Mouse (Mus musculus) bone marrow macrophage, adult 2 months (primary cell): ENCODE measurements around the gene Gm8122. TPM values are rescaled to one million over a fixed set of nuclear protein-coding genes. Genes with fewer than 3 reads are reported as not detected.

ENCODE experiments used
- polyA plus RNA-seq: library from polyadenylated mRNA; stranded (reverse); fragments of >200 nt; gene quantifications from 2 replicates; pipeline ENCODE4 v1.2.4, GENCODE M21; 2012; ENCODE audit not compliant: missing spikeins, insufficient read depth, insufficient read length

The Gm8122 gene
- polyA plus RNA-seq, 1 experiment = not detected

Other genes starting within 250 kb of the Gm8122 start
- gene Gm8082, start 241.7 kb downstream of the Gm8122 start, polyA plus RNA-seq = not detected in 2 replicates
- not detected in 2 replicates for gene Gm10376, start 219.7 kb downstream of the Gm8122 start, polyA plus RNA-seq
- gene Gm8094, start 158.7 kb downstream of the Gm8122 start, polyA plus RNA-seq = not detected in 2 replicates
- gene Gm8104, start 134.7 kb downstream of the Gm8122 start, polyA plus RNA-seq = not detected in 2 replicates
- not detected in 2 replicates for gene Gm7233, start 55.4 kb downstream of the Gm8122 start, polyA plus RNA-seq
- gene Gm8126, start 23.3 kb upstream of the Gm8122 start, polyA plus RNA-seq = not detected in 2 replicates
- gene Gm9732, start 39.7 kb upstream of the Gm8122 start, polyA plus RNA-seq = 0.73 TPM in 1 of 2 replicates, not detected in the other
- not detected in 2 replicates for gene Gm8127, start 58.5 kb upstream of the Gm8122 start, polyA plus RNA-seq
- gene 1700001F09Rik, start 112.5 kb upstream of the Gm8122 start, polyA plus RNA-seq = not detected in 2 replicates
- gene Gm8138, start 181.0 kb upstream of the Gm8122 start, polyA plus RNA-seq = not detected in 2 replicates